Mouse (Mus musculus): ENCODE data around the gene Plekha7. TPM values are rescaled to one million over a fixed set of nuclear protein-coding genes. Genes with fewer than 3 reads are reported as not detected.

Gene Plekha7
- polyA plus RNA-seq, 1 experiment = 4.8 TPM

- WGBS = 71% methylated on average over 12 of the region's 12 CpGs
Measured at GRCm38 (mm10) chr7:116286173-116286572, 22.0 kb downstream of the Plekha7 start.

DNA sequence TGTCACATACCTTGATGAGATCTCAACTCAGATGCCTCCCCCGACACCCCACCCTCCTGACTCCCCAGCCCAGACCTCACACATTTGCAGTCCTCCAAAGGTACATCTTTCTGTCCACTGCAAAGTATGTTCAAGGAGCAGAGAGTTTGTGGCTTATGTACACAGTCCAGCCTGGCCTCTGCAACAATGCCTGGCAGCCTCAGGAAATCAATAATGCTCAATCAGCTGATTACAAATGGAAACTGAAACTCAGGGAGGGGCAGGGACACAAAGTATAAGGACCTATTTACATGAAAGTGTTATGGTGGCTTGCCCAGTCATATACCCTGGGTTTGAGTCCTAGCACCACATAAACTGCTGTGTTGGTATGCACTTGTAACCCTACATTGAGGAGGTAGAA lies 23.0 kb downstream of the Plekha7 start:
- Histone ChIP-seq H3K27ac (ENCODE audit: control insufficient read depth, insufficient read depth, low read depth, low read length, poor library complexity) (no peak overlapping the region), H3K4me3 (replicated peaks; ENCODE audit: control insufficient read depth, low read depth, low read length) (no peak overlapping the region), H3K4me1 (ENCODE audit: control insufficient read depth, insufficient read depth, low read length) (no peaks in the 10 kb centered on the region)
- WGBS = 88% methylated on average over 1 of the region's 1 CpGs
- no peak for TF ChIP-seq CTCF (IDR thresholded peaks at IDR 0.05; ENCODE audit: control insufficient read depth, insufficient read depth, low read length)
- no peak for TF ChIP-seq POLR2A (IDR thresholded peaks at IDR 0.05; ENCODE audit: borderline replicate concordance, control insufficient read depth, low read depth, low read length)

More at GRCm38 (mm10) chr7:116286173-116286572, 22.0 kb downstream of the Plekha7 start:
- no peak overlapping the region for H3K4me3 ChIP-seq (replicated peaks; ENCODE audit: control insufficient read depth, low read depth, low read length)
- no peak overlapping the region for H3K27ac ChIP-seq (ENCODE audit: control insufficient read depth, insufficient read depth, low read depth, low read length, poor library complexity)
- no peaks in the 10 kb centered on the region for H3K4me1 ChIP-seq (ENCODE audit: control insufficient read depth, insufficient read depth, low read length)
- TF ChIP-seq POLR2A (IDR thresholded peaks at IDR 0.05; ENCODE audit: borderline replicate concordance, control insufficient read depth, low read depth, low read length) = no peak
- TF ChIP-seq CTCF (IDR thresholded peaks at IDR 0.05; ENCODE audit: control insufficient read depth, insufficient read depth, low read length) = no peak

DNA sequence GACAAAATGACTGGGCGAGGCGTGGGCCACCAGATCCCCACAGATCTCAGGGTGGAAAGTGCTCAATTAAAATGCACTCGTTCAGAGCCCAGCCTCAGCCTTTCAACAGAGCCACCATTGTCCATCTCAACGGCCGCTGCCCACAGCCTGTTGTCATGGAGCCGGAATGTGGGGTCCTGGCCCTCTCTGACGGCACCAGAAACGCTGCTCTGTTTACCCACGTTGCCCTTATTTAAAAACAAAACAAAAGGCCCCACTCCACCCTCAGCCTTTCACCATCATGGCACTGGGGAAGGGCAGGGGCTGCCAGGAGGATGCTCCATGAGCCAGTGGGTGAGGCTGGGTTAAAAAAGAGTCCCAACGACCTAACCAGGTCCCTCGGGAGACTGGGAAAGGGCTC lies 25.4 kb downstream of the Plekha7 start:
- Histone ChIP-seq H3K4me3 (replicated peaks; ENCODE audit: control insufficient read depth, low read depth, low read length) (no peak overlapping the region), H3K27ac (ENCODE audit: control insufficient read depth, insufficient read depth, low read depth, low read length, poor library complexity) (no peak overlapping the region), H3K4me1 (ENCODE audit: control insufficient read depth, insufficient read depth, low read length) (no peaks in the 10 kb centered on the region)
- TF ChIP-seq POLR2A (IDR thresholded peaks at IDR 0.05; ENCODE audit: borderline replicate concordance, control insufficient read depth, low read depth, low read length) = no peak
- TF ChIP-seq CTCF (IDR thresholded peaks at IDR 0.05; ENCODE audit: control insufficient read depth, insufficient read depth, low read length) = no peak
- 74% methylated on average over 11 of the region's 11 CpGs for WGBS

DNA sequence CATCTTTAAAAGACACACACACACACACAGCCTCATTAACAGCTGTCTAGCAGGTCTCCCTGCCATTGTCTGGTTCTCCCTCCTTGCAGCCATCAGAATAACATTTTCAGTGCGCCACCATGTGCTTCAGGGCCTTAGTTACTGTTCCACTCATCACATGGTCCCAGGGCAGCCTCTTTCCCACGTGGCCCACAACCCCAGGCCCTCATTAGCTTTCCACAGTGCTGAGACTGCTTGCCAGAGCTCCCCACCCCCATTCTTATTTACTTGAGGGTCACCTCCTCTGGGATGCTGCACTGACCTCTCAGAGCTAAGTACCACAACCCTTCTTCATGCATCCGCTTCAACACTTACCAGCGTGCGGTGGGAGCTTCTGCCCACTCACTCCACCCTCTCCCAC lies 28.1 kb downstream of the Plekha7 start:
- no peak overlapping the region for H3K4me3 ChIP-seq (replicated peaks; ENCODE audit: control insufficient read depth, low read depth, low read length)
- H3K27ac ChIP-seq (ENCODE audit: control insufficient read depth, insufficient read depth, low read depth, low read length, poor library complexity) = no peak overlapping the region
- WGBS = 75% methylated on average over 5 of the region's 5 CpGs
- TF ChIP-seq POLR2A (IDR thresholded peaks at IDR 0.05; ENCODE audit: borderline replicate concordance, control insufficient read depth, low read depth, low read length) (no peak), CTCF (IDR thresholded peaks at IDR 0.05; ENCODE audit: control insufficient read depth, insufficient read depth, low read length) (no peak)
- H3K4me1 ChIP-seq (ENCODE audit: control insufficient read depth, insufficient read depth, low read length) = no peaks in the 10 kb centered on the region

DNA sequence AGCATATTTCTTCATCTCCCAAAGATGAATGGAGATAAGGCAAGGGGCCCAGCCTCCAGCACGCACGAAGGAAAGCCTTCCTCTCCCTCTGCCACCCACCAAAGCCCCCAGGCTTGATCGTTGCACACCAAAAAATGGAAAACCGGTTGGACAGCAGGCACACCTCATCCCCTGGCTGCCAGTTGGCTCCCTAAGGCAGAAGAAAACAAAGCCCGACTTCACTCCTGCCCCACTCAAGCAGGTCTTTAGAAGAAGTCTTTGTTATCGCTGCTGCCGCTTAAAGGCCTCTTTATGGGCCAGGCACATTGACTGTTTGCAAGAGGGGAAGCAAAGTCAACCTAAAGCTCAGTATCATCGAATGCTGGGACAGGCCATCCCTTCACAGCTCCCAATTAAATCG lies 29.9 kb downstream of the Plekha7 start:
- WGBS = 82% methylated on average over 9 of the region's 9 CpGs

GRCm38 (mm10) chr7:116276315-116276714 lies 31.9 kb downstream of the Plekha7 start:
- TF ChIP-seq POLR2A (IDR thresholded peaks at IDR 0.05; ENCODE audit: borderline replicate concordance, control insufficient read depth, low read depth, low read length) = no peak
- no peak for TF ChIP-seq CTCF (IDR thresholded peaks at IDR 0.05; ENCODE audit: control insufficient read depth, insufficient read depth, low read length)
- Histone ChIP-seq H3K27ac (ENCODE audit: control insufficient read depth, insufficient read depth, low read depth, low read length, poor library complexity) (no peak overlapping the region), H3K4me1 (ENCODE audit: control insufficient read depth, insufficient read depth, low read length) (no peaks in the 10 kb centered on the region), H3K4me3 (replicated peaks; ENCODE audit: control insufficient read depth, low read depth, low read length) (no peak overlapping the region)

More for the DNA sequence above, 29.9 kb downstream of the Plekha7 start:
- Histone ChIP-seq H3K4me1 (ENCODE audit: control insufficient read depth, insufficient read depth, low read length) (no peaks in the 10 kb centered on the region), H3K4me3 (replicated peaks; ENCODE audit: control insufficient read depth, low read depth, low read length) (no peak overlapping the region), H3K27ac (ENCODE audit: control insufficient read depth, insufficient read depth, low read depth, low read length, poor library complexity) (no peak overlapping the region)
- TF ChIP-seq CTCF (IDR thresholded peaks at IDR 0.05; ENCODE audit: control insufficient read depth, insufficient read depth, low read length) (no peak), POLR2A (IDR thresholded peaks at IDR 0.05; ENCODE audit: borderline replicate concordance, control insufficient read depth, low read depth, low read length) (no peak)

GRCm38 (mm10) chr7:116273111-116273510 lies 35.1 kb downstream of the Plekha7 start:
- H3K4me3 ChIP-seq (replicated peaks; ENCODE audit: control insufficient read depth, low read depth, low read length) = no peak overlapping the region
- WGBS = 85% methylated on average over 6 of the region's 6 CpGs
- H3K4me1 ChIP-seq (ENCODE audit: control insufficient read depth, insufficient read depth, low read length) = no peaks in the 10 kb centered on the region
- no peak overlapping the region for H3K27ac ChIP-seq (ENCODE audit: control insufficient read depth, insufficient read depth, low read depth, low read length, poor library complexity)
- TF ChIP-seq CTCF (IDR thresholded peaks at IDR 0.05; ENCODE audit: control insufficient read depth, insufficient read depth, low read length) = no peak

- TF ChIP-seq POLR2A (IDR thresholded peaks at IDR 0.05; ENCODE audit: borderline replicate concordance, control insufficient read depth, low read depth, low read length) = no peak
- TF ChIP-seq CTCF (IDR thresholded peaks at IDR 0.05; ENCODE audit: control insufficient read depth, insufficient read depth, low read length) = no peak
- H3K27ac ChIP-seq (ENCODE audit: control insufficient read depth, insufficient read depth, low read depth, low read length, poor library complexity) = no peak overlapping the region
- WGBS = 85% methylated on average over 6 of the region's 6 CpGs
- no peak overlapping the region for H3K4me3 ChIP-seq (replicated peaks; ENCODE audit: control insufficient read depth, low read depth, low read length)
- no peaks in the 10 kb centered on the region for H3K4me1 ChIP-seq (ENCODE audit: control insufficient read depth, insufficient read depth, low read length)
Measured at GRCm38 (mm10) chr7:116269501-116269995, 38.6 kb downstream of the Plekha7 start.

Measured in bone marrow, adult 2 months (tissue).